Mouse (Mus musculus) E14TG2a.4 (cell line): ENCODE measurements around the gene Bola1.

Experiments
- CTCF ChIP-seq: conservative IDR thresholded peaks from 2 replicates; pipeline ENCODE4 v1.5.1; 2014; ENCODE audit warnings: low read length
- POU5F1 ChIP-seq: IDR thresholded peaks from 2 replicates; pipeline ENCODE4 v1.6.1; 2014; ENCODE audit warnings: low read length, borderline replicate concordance

GRCm38 (mm10) chr3:96178902-96179301 lies 40.6 kb downstream of the Bola1 start:
- TF ChIP-seq CTCF (no peak), POU5F1 (no peak)
